Mouse (Mus musculus) hindbrain, embryonic 11.5 days (tissue): ENCODE data around the gene Ablim1. TPM values are rescaled to one million over a fixed set of nuclear protein-coding genes. Genes with fewer than 3 reads are reported as not detected.

Experiments
- ATAC-seq: fragments of 200-750 bp; cut with Nextera tagmentation; 2 replicates; pipeline ENCODE4 v1.8.0; 2017; ENCODE audit warnings: mild to moderate bottlenecking, moderate TSS enrichment, moderate library complexity; ENCODE audit not compliant: low FRiP score
- DNase-seq: peaks from one replicate; pipeline ENCODE4 v3.0.0-alpha.2; 2015; ENCODE audit warnings: low spot score
- H3K27ac ChIP-seq: fragments of 300-500 bp; sonication (generic); 2 replicates; pipeline ENCODE4 v1.5.1; 2014; ENCODE audit warnings: mild to moderate bottlenecking, low read depth, low read length
- H3K27me3 ChIP-seq: fragments of 300-500 bp; sonication (generic); 2 replicates; pipeline ENCODE4 v1.6.1; 2014; ENCODE audit warnings: mild to moderate bottlenecking, low read length, moderate library complexity, mixed read lengths; ENCODE audit not compliant: control insufficient read depth, insufficient read depth
- H3K36me3 ChIP-seq: fragments of 300-500 bp; sonication (generic); 2 replicates; pipeline ENCODE4 v1.6.1; 2014; ENCODE audit warnings: mild to moderate bottlenecking, low read length, moderate library complexity, mixed read lengths; ENCODE audit not compliant: control insufficient read depth, insufficient read depth
- H3K4me1 ChIP-seq: fragments of 300-500 bp; sonication (generic); replicated peaks from 2 replicates; pipeline ENCODE4 v1.6.1; 2014; ENCODE audit warnings: low read length, mixed read lengths; ENCODE audit not compliant: control insufficient read depth, insufficient read depth
- H3K4me2 ChIP-seq: fragments of 300-500 bp; sonication (generic); replicated peaks from 2 replicates; pipeline ENCODE4 v1.6.1; 2014; ENCODE audit warnings: mild to moderate bottlenecking, low read depth, low read length
- H3K4me3 ChIP-seq: fragments of 300-500 bp; sonication (generic); 2 replicates; pipeline ENCODE4 v1.5.1; 2014; ENCODE audit warnings: low read depth, low read length
- H3K9ac ChIP-seq: fragments of 300-500 bp; sonication (generic); 2 replicates; pipeline ENCODE4 v1.6.1; 2014; ENCODE audit warnings: low read depth, low read length
- H3K9me3 ChIP-seq: fragments of 300-500 bp; sonication (generic); 2 replicates; pipeline ENCODE4 v1.6.1; 2016; ENCODE audit warnings: low read length; ENCODE audit not compliant: control insufficient read depth
- WGBS: fragments of 180-500 bp; shearing (Covaris S2); extraction: QIAGEN DNeasy Blood & Tissue Kit; methylation state at CpG from one replicate; pipeline ENCODE4 v1.1.7; 2014; 5-methylcytosine and 5-hydroxymethylcytosine counted together
- polyA plus RNA-seq: library from polyadenylated mRNA; unstranded; fragments of >200 nt; fragmentation: Nextera tagmentation; extraction: Ambion mirVana; gene quantifications from 2 replicates; pipeline ENCODE4 v1.2.1, GENCODE M21; 2014

The Ablim1 gene
- polyA plus RNA-seq, 1 experiment from 2014 or later = 18.6 TPM

DNA sequence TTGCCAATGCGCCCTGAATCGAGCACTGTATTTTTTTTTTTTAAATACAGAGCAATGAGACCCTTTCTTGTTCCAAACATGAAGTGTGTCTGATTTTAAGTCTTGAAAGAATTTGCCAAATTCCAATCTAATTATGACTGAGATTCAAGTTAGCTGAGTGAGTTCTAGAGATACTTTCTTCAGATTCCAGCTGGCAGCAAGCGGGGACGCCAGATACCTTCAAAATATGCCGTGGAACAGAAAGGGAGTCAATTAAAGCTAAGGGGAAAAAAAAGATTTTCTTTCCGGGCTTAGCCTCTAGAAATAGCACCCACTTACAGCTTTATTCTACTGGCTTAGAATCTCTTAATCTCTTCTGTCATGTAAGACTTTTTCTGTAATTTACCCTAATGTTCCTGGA is 77.2 kb downstream of the Ablim1 start:
- Histone ChIP-seq H3K36me3 (no peaks in the 10 kb centered on the region), H3K27me3 (no peaks in the 10 kb centered on the region), H3K4me1 (no peaks in the 10 kb centered on the region), H3K9me3 (no peaks in the 10 kb centered on the region), H3K27ac (no peak overlapping the region), H3K4me2 (no peak overlapping the region), H3K9ac (no peak overlapping the region), H3K4me3 (no peak overlapping the region)
- no peak for DNase-seq
- no peak for ATAC-seq
- 86% methylated on average over 6 of the region's 6 CpGs for WGBS

DNA sequence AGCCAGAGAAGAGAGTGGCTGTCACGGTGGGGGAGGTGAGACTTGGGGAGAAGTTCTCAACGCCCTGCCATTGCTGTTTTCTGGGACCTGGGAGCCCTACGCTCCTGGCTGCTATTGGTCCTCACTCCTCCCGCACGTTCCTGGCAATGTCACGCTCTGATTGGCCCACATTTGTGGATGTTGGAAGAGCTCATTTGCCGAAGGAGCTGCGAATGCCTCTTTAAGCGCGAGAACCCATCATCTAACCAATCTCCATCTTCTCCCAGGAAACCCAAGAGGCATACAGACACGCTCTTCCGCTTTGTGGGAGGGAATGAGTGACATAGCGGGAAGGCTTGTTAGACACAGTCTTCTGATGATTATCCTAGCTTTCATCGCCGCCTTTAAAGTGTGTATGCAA is 78.1 kb downstream of the Ablim1 start:
- Histone ChIP-seq H3K4me3 (no peak overlapping the region), H3K4me1 (no peaks in the 10 kb centered on the region), H3K9me3 (no peaks in the 10 kb centered on the region), H3K9ac (no peak overlapping the region), H3K36me3 (no peaks in the 10 kb centered on the region), H3K4me2 (no peak overlapping the region), H3K27ac (no peak overlapping the region), H3K27me3 (no peaks in the 10 kb centered on the region)
- no peak for DNase-seq
- ATAC-seq = no peak
- WGBS = 75% methylated on average over 15 of the region's 15 CpGs

DNA sequence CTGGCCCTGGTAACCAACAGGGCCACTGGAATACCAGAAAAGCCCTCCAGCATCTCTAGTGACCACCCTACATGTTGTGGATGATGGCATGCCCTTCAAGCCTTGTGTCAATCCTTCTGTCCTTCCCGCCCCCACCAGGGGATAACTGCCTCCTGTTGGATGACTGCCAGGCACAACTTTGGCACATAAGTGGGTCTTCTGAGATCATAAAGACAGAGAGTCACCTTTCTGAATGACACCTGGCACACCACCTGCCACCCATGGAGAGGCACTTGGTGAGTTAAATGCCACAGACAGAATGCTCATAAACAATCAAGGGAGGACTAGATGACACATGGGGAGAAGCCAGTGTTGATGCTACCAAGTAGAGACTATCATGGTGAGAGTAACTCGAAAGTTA is 78.8 kb downstream of the Ablim1 start:
- no peaks in the 10 kb centered on the region for H3K9me3 ChIP-seq
- DNase-seq (no peak), ATAC-seq (no peak)
- 95% methylated on average over 2 of the region's 2 CpGs for WGBS
- no peaks in the 10 kb centered on the region for H3K27me3 ChIP-seq
- H3K4me3 ChIP-seq = no peak overlapping the region
- H3K9ac ChIP-seq = no peak overlapping the region
- H3K4me1 ChIP-seq = no peaks in the 10 kb centered on the region
- H3K36me3 ChIP-seq = no peaks in the 10 kb centered on the region
- H3K27ac ChIP-seq = no peak overlapping the region
- no peak overlapping the region for H3K4me2 ChIP-seq

DNA sequence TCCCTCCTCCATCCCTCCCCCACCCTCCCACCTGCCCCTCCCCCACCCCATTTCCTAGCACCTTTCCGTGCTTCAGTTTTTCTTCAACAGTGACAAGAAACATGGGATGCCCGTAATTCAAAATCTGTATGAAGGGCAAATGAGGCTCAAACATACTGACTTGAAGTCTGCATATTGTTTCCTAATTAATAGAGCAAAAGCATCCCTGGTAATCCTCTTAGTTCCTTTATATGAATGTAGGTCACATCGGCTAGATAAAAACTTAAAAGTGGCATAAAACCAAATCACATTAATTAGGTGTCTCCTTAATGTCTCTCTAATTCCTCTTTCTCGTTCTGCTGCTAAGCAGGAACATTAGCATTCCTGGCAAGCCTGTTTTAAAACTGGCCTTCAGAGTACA is 83.7 kb downstream of the Ablim1 start:
- ATAC-seq (no peak), DNase-seq (no peak)
- Histone ChIP-seq H3K27ac (no peak overlapping the region), H3K9me3 (no peaks in the 10 kb centered on the region), H3K27me3 (no peaks in the 10 kb centered on the region), H3K4me1 (no peaks in the 10 kb centered on the region), H3K9ac (no peak overlapping the region), H3K4me3 (no peak overlapping the region), H3K36me3 (no peaks in the 10 kb centered on the region), H3K4me2 (no peak overlapping the region)
- WGBS = 83% methylated on average over 4 of the region's 4 CpGs

DNA sequence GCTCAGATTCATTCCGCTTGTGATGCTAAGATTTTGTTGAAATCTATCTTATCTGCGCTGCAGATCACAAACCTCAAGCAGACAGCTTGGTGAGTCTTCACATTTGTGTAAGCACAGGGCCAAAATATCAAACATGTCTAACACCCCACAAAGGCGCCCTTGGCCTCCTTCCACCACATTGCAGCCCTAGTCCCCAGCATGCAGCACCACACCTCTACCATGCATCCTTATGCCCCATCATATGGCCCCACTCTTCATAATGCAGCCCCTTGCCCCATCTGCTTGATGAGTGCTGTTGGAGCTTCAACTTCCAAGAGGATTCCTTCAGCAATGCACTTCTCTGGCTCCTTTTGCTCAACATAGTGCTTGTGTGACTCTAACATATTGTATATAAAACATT is 85.6 kb downstream of the Ablim1 start:
- Histone ChIP-seq H3K27ac (no peak overlapping the region), H3K36me3 (no peaks in the 10 kb centered on the region), H3K9ac (no peak overlapping the region), H3K9me3 (no peaks in the 10 kb centered on the region), H3K4me1 (no peaks in the 10 kb centered on the region), H3K27me3 (no peaks in the 10 kb centered on the region), H3K4me3 (no peak overlapping the region), H3K4me2 (no peak overlapping the region)
- 92% methylated on average over 3 of the region's 3 CpGs for WGBS
- no peak for ATAC-seq
- no peak for DNase-seq

DNA sequence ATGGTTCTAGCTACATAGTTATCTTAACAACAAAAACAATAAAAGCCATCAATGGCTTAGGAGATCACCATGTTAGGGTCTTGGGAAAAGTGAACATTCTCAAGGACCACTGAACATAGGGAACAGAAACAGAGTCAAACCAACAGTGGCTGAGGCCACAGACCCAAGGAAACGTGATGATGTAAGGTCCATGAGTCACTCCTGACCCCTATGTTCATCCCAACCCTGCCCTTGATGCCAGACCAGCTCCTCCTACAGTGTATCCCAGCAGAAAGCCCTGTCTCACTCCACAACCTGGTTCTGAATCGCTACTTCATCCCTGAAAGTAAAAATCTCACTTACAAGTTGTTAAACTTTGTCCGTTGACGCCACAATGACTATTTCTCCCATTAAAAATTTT is 86.1 kb downstream of the Ablim1 start:
- ATAC-seq (no peak), DNase-seq (no peak)
- Histone ChIP-seq H3K4me3 (no peak overlapping the region), H3K9ac (no peak overlapping the region), H3K4me1 (no peaks in the 10 kb centered on the region), H3K27ac (no peak overlapping the region), H3K36me3 (no peaks in the 10 kb centered on the region), H3K9me3 (no peaks in the 10 kb centered on the region), H3K27me3 (no peaks in the 10 kb centered on the region), H3K4me2 (no peak overlapping the region)
- WGBS = 91% methylated on average over 4 of the region's 4 CpGs

DNA sequence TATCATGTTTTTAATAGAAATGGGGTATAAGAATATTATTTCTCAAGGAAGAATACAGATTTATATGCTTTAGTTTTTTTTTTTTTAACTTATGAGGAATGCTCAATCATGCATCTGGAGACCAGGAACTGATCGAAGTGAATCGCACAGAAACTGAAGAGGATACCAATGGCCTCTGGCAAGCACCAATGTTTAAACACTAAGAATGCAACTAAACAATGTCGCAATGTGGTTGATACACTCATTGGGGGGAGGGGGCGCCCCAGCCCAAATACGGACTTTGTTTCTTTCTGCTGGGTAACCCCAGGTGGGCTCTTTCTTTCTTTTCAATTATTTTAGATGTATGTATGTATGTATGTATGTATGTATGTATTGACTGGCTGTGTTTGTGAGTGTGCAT is 90.3 kb downstream of the Ablim1 start:
- 90% methylated on average over 5 of the region's 5 CpGs for WGBS
- DNase-seq (no peak), ATAC-seq (no peak)
- Histone ChIP-seq H3K4me2 (no peak overlapping the region), H3K36me3 (no peaks in the 10 kb centered on the region), H3K9ac (no peak overlapping the region), H3K4me1 (no peaks in the 10 kb centered on the region), H3K9me3 (no peaks in the 10 kb centered on the region), H3K4me3 (no peak overlapping the region), H3K27me3 (no peaks in the 10 kb centered on the region), H3K27ac (no peak overlapping the region)

DNA sequence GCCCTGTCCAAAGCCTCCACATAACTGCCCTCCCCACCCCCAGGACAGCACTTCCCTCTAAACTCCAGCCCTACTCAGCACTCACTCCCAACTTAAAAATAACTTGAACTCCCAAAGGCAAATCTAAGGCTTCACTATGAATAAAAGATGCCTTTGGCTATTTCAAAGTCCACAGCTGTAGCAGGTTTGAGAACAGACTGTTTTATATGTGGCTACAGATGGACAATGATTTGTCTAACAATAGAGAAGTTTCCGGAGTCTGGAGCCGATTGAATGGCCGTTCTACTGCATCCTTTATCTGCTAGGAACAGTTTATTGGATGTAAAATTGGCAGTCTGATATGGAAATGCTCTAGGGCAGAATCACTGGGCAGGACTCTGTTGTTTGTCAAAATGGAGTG is 91.0 kb downstream of the Ablim1 start:
- no peak for ATAC-seq
- Histone ChIP-seq H3K9ac (no peak overlapping the region), H3K4me3 (no peak overlapping the region), H3K36me3 (no peaks in the 10 kb centered on the region), H3K4me1 (no peaks in the 10 kb centered on the region), H3K4me2 (no peak overlapping the region), H3K9me3 (no peaks in the 10 kb centered on the region), H3K27ac (no peak overlapping the region), H3K27me3 (no peaks in the 10 kb centered on the region)
- DNase-seq = no peak
- WGBS = 77% methylated on average over 3 of the region's 3 CpGs

DNA sequence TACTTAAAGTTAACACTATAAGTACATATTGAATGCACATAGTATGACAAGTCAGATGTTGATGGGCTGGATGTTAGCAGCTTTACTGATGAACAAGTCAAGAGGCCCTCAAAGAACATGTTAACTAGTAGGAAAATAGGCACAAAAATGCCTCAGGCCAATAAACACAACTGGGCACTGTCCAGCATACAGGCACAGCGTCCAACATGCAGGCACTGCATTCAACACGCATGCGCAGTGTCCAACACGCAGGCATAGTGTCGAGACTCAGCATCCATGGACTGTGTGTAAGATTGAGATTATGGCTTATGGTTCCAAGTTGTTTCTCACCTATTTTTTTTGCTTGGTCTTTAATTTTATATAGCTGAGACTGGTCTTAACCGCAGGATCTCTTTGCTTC is 92.1 kb downstream of the Ablim1 start:
- Histone ChIP-seq H3K27ac (no peak overlapping the region), H3K36me3 (no peaks in the 10 kb centered on the region), H3K9me3 (no peaks in the 10 kb centered on the region), H3K4me2 (no peak overlapping the region), H3K4me3 (no peak overlapping the region), H3K27me3 (no peaks in the 10 kb centered on the region), H3K9ac (no peak overlapping the region), H3K4me1 (no peaks in the 10 kb centered on the region)
- no peak for DNase-seq
- WGBS = 93% methylated on average over 6 of the region's 6 CpGs
- no peak for ATAC-seq
